Mouse (Mus musculus): ENCODE results near the gene Hddc3.

Hddc3 gene

GRCm38 (mm10) chr7:80398654-80399444 lies 55.9 kb downstream of the Hddc3 start:
- no peak for DNase-seq (ENCODE audit: low spot score in 2 of 2)

GRCm38 (mm10) chr7:80400099-80400498 lies 57.2 kb downstream of the Hddc3 start:
- DNase-seq (ENCODE audit: low spot score in 2 of 2), result no peak
